Mouse (Mus musculus): ENCODE results near the gene Gpbar1.

DNA sequence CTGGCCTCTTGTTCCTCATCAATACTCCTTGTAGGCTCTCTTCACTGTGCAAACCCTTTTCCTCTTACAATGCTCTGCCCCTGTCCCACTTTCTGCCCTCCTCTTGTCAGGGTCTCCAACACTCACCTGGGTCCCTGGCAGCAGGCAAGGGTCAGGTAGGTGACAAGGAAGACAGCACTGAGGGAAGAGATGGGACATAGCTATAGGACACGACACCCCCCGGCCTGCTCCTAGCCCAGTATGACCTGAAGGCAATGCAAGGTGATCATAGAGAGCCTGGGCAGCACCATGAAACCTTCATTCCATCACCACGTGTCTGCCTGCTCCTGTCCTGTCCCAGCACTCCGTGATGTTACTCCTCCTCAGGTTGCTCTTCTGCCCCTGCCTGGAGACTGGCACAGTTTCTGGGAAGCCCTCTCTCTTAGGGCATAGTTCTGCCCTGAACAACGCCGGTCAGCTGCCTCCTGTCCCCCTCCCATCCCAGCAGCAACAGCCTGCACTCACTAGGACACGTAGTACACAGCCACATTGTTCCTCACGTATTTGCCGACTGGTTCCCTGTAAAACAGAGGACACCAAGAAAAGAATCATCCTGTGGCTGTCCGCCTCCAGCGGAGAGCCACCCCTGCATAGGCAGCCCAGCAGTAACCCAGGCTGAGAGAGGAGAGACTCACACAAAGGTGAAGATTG is 14.1 kb downstream of the Gpbar1 start:
- no peak for TF ChIP-seq CTCF (IDR thresholded peaks at IDR 0.05)
- TF ChIP-seq EP300 (IDR thresholded peaks at IDR 0.05), result no peak

Measured in lung, postnatal 0 days (tissue).